Mouse (Mus musculus) forebrain, embryonic 15.5 days (tissue): Measurements from ENCODE around the gene Omd. TPM values are rescaled to one million over a fixed set of nuclear protein-coding genes. Genes with fewer than 3 reads are reported as not detected.

ENCODE experiments used
- ATAC-seq: fragments of 200-750 bp; cut with Nextera tagmentation; replicated peaks from 2 replicates; pipeline ENCODE4 v1.8.0; 2017; ENCODE audit warnings: mild to moderate bottlenecking, moderate TSS enrichment, moderate library complexity
- H3K27ac ChIP-seq: fragments of 300-500 bp; sonication (generic); replicated peaks from 2 replicates; pipeline ENCODE4 v1.5.1; 2015; ENCODE audit warnings: mild to moderate bottlenecking, inconsistent platforms
- H3K27me3 ChIP-seq: fragments of 300-500 bp; sonication (generic); 2 replicates; pipeline ENCODE4 v1.6.1; 2015; ENCODE audit warnings: inconsistent platforms
- H3K36me3 ChIP-seq: fragments of 300-500 bp; sonication (generic); 2 replicates; pipeline ENCODE4 v1.6.1; 2015; ENCODE audit warnings: mild to moderate bottlenecking, inconsistent platforms
- H3K4me1 ChIP-seq: fragments of 300-500 bp; sonication (generic); 2 replicates; pipeline ENCODE4 v1.6.1; 2015; ENCODE audit warnings: inconsistent platforms
- H3K4me2 ChIP-seq: fragments of 300-500 bp; sonication (generic); replicated peaks from 2 replicates; pipeline ENCODE4 v1.6.1; 2015; ENCODE audit warnings: mild to moderate bottlenecking, inconsistent platforms
- H3K4me3 ChIP-seq: fragments of 300-500 bp; sonication (generic); 2 replicates; pipeline ENCODE4 v1.5.1; 2015; ENCODE audit warnings: mild to moderate bottlenecking, inconsistent platforms
- H3K9ac ChIP-seq: fragments of 300-500 bp; sonication (generic); replicated peaks from 2 replicates; pipeline ENCODE4 v1.6.1; 2015; ENCODE audit warnings: mild to moderate bottlenecking, inconsistent platforms
- H3K9me3 ChIP-seq: fragments of 300-500 bp; sonication (generic); 2 replicates; pipeline ENCODE4 v1.6.1; 2016; ENCODE audit warnings: inconsistent platforms
- WGBS: fragments of 180-500 bp; shearing (Covaris S2); methylation state at CpG from one replicate; pipeline ENCODE4 v1.1.7; 2015; ENCODE audit warnings: mixed read lengths; 5-methylcytosine and 5-hydroxymethylcytosine counted together
- polyA plus RNA-seq: library from polyadenylated mRNA; unstranded; fragments of >200 nt; fragmentation: Nextera tagmentation; extraction: Ambion mirVana; gene quantifications from 2 replicates; pipeline ENCODE4 v1.2.1, GENCODE M21; 2015

Gene Omd
- polyA plus RNA-seq, 1 experiment from 2014 or later: 0.47 TPM

DNA sequence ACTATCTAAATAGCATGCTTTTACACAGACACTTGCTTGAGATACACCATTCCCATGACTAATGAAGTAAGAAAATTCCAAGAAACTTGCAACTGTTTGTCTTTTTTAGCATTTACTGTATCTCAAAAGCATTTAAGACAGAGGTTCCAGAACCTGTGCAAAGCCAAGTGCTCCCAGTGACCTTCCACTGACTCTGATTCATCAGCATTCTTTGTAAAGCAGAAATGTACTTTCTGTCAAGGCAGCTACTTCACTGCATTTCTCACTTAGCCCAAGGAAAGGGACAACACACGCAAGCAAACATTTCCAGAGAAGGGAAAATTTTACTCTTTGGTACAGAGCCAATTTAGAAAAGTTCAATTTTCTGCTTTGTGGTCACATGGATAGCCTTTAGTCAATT is 41.0 kb downstream of the Omd start:
- Histone ChIP-seq H3K4me2 (no peak overlapping the region), H3K4me1 (no peaks in the 10 kb centered on the region), H3K27ac (no peak overlapping the region), H3K9me3 (no peaks in the 10 kb centered on the region), H3K27me3 (no peaks in the 10 kb centered on the region), H3K9ac (no peak overlapping the region), H3K36me3 (no peaks in the 10 kb centered on the region), H3K4me3 (no peak overlapping the region)
- WGBS: 91% methylated on average over 1 of the region's 1 CpGs
- no peak for ATAC-seq

DNA sequence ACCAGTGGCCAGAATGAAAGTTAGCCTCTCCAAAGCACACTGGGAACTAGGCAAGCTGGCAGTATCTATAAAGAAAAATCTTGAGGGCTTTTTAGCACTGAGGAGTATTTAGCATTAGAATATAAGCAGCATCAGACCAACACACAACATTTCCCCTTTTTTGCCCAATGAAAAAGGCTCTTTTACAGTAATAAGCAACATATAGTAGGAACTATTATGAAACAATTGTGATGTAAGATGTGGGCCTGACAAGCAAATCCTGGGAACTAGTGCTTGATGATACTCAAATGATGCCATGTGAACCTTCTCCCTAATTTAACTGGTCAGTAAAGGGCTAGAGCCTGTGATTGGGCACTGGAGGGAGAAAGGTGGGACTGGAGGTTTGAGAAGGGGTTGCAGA is 45.9 kb downstream of the Omd start:
- no peak overlapping the region for H3K27ac ChIP-seq
- no peak overlapping the region for H3K4me2 ChIP-seq
- no peaks in the 10 kb centered on the region for H3K9me3 ChIP-seq
- H3K4me1 ChIP-seq: no peaks in the 10 kb centered on the region
- H3K27me3 ChIP-seq: no peaks in the 10 kb centered on the region
- H3K4me3 ChIP-seq: no peak overlapping the region
- H3K9ac ChIP-seq: no peak overlapping the region
- ATAC-seq: no peak
- H3K36me3 ChIP-seq: no peaks in the 10 kb centered on the region

DNA sequence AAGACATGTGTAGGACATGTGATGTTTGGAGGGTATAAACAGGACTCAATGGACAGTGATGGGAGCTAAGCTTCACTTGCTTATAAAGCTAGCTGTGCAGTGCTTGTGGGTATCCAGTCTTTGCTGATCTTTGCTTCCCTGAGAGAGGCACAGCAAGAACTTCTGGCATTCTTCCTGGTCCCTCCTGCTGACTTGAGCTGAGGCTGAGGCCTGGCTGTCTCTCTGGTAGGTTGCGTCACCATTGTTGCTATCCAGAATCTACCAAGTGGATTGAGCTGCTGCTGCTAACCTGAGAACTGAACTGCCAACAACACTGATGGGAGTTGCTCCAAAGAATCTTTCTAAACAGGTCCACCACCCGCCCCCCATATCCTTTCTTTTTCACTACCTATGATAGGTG is 46.8 kb downstream of the Omd start:
- 88% methylated on average over 2 of the region's 2 CpGs for WGBS
- Histone ChIP-seq H3K27me3 (no peaks in the 10 kb centered on the region), H3K27ac (no peak overlapping the region), H3K9ac (no peak overlapping the region), H3K4me1 (no peaks in the 10 kb centered on the region), H3K4me2 (no peak overlapping the region), H3K4me3 (no peak overlapping the region), H3K9me3 (no peaks in the 10 kb centered on the region), H3K36me3 (no peaks in the 10 kb centered on the region)
- ATAC-seq: no peak

DNA sequence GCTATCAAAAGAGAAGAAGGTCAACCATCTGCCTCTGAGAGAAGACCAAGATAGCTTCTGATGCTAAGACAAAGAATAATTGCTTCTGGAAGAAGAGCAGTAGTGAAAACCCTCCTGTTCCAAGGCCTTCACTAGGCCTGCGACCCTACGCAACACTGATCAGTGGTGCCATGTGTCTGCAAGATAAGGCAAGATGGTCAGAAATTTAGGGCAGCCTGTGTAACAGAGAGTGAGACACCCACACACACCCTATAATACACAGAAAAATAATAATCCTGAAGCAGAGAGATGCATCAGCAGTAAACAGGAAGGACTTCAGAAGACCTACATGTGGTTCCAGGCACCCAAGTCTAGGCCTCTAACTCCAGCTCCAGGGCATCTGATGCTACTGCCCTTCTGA is 57.7 kb downstream of the Omd start:
- 93% methylated on average over 2 of the region's 2 CpGs for WGBS
- Histone ChIP-seq H3K9ac (no peak overlapping the region), H3K36me3 (no peaks in the 10 kb centered on the region), H3K4me2 (no peak overlapping the region), H3K27ac (no peak overlapping the region), H3K27me3 (no peaks in the 10 kb centered on the region), H3K4me1 (no peaks in the 10 kb centered on the region), H3K9me3 (no peaks in the 10 kb centered on the region), H3K4me3 (no peak overlapping the region)
- ATAC-seq: no peak

Other genes starting within 250 kb of the Omd start
- gene Bicd2, start 240.9 kb upstream of the Omd start, polyA plus RNA-seq: 26.4 and 27.1 TPM in 2 replicates
- 15.1 and 15.9 TPM in 2 replicates for gene Ippk, start 161.2 kb upstream of the Omd start, polyA plus RNA-seq
- 0.59 and 0.65 TPM in 2 replicates for gene Tes3-ps, start 89.1 kb upstream of the Omd start, polyA plus RNA-seq
- gene Ecm2, start 77.7 kb upstream of the Omd start, polyA plus RNA-seq: 1.4 and 2.1 TPM in 2 replicates
- gene Aspn, start 38.0 kb upstream of the Omd start, polyA plus RNA-seq: 0.43 and 0.53 TPM in 2 replicates
- gene Ogn, start 25.6 kb downstream of the Omd start, polyA plus RNA-seq: 7.7 and 9.5 TPM in 2 replicates
- 13.1 and 14.5 TPM in 2 replicates for gene Cenpp, start 70.3 kb downstream of the Omd start, polyA plus RNA-seq
- 27.1 and 27.8 TPM in 2 replicates for gene Nol8, start 70.6 kb downstream of the Omd start, polyA plus RNA-seq
- 58.0 and 61.8 TPM in 2 replicates for gene Iars, start 99.6 kb downstream of the Omd start, polyA plus RNA-seq
- gene Gm30302, start 216.5 kb downstream of the Omd start, polyA plus RNA-seq: not detected in 2 replicates